Comparison of ENCODE assay signal across 30 mouse cellular contexts in the genomic region with DNA sequence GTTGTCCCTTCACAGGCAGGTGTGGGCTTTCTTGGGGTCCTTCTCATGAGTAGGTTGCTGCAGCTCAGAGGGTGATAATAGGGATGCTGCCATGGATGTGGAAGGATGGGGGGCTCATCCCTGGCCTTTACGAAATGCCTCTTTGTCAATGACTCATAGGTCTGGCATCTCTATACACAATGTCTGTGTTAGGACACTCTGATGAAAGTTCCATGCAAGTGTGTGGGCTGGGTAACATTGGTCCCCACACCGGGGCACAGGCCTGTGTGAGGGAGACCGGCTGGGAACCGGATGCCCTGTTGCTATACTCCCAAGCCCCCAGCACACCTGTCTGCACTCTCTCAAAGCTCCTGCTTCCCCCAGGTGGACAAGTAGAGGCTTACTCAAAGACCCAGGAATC. TPM values are rescaled to one million over a fixed set of nuclear protein-coding genes. Genes with fewer than 3 reads are reported as not detected.
DNase-seq lines count a peak whose midpoint lies in the region; ATAC-seq lines count a peak whose summit lies in the region.
"Had no signal": no experiment of that assay in that cellular context is flagged by ENCODE, and none has a peak within 500 bp of the region (broad histone marks: within the 10 kb centered on the region; RNA-seq: fewer than 3 reads in every experiment).

No protein-coding gene starts in this region.

- no peak for ATAC-seq in hindbrain, embryonic 11.5 days (ENCODE audit: low FRiP score)
- no peak for ATAC-seq in hindbrain, embryonic 16.5 days
- no peak for ATAC-seq in neural tube, embryonic 12.5 days (ENCODE audit: low FRiP score, low read depth)
- no peak for ATAC-seq in hindbrain, embryonic 13.5 days (ENCODE audit: low FRiP score)
- no peak for ATAC-seq in activated CD4-positive, CD25-positive, alpha-beta regulatory T cell, adult 4 months
- ATAC-seq: forebrain, embryonic 15.5 days; inflammation-experienced regulatory T-cells, adult 6 months; midbrain, embryonic 15.5 days; Patski had no signal

- no peak overlapping the region for H3K9ac ChIP-seq in hindbrain, embryonic 11.5 days (ENCODE audit: low read depth, low read length)
- H3K9ac ChIP-seq in hindbrain, embryonic 16.5 days (ENCODE audit: low read depth, low read length): no peak overlapping the region
- no peak overlapping the region for H3K9ac ChIP-seq in neural tube, embryonic 12.5 days
- no peak overlapping the region for H3K9ac ChIP-seq in hindbrain, embryonic 13.5 days
- H3K9ac ChIP-seq: embryonic facial prominence, embryonic 12.5 days; forebrain, embryonic 15.5 days; limb, embryonic 15.5 days; liver, embryonic 14.5 days; lung, embryonic 14.5 days; midbrain, embryonic 15.5 days; stomach, embryonic 15.5 days had no signal

- H3K27ac ChIP-seq in hindbrain, embryonic 11.5 days (ENCODE audit: low read depth, low read length): peak overlapping the region; percentile 65
- H3K27ac ChIP-seq in hindbrain, embryonic 16.5 days (ENCODE audit: low read depth, low read length): no peak overlapping the region
- 0 out of 2 replicates have a peak overlapping the region, but pooled peaks have one; percentile 28 for H3K27ac ChIP-seq in neural tube, embryonic 12.5 days
- peak overlapping the region; percentile 35 for H3K27ac ChIP-seq in hindbrain, embryonic 13.5 days
- H3K27ac ChIP-seq: embryonic facial prominence, embryonic 12.5 days; forebrain, embryonic 15.5 days; limb, embryonic 15.5 days; liver, embryonic 14.5 days; midbrain, embryonic 15.5 days; stomach, embryonic 15.5 days had no signal

- 0 out of 2 replicates have a peak, but pooled peaks cover 2% of the 10 kb centered on the region for H3K27me3 ChIP-seq in hindbrain, embryonic 11.5 days (ENCODE audit: control insufficient read depth, insufficient read depth, low read length)
- H3K27me3 ChIP-seq in hindbrain, embryonic 16.5 days (replicated peaks; ENCODE audit: control insufficient read depth, insufficient read depth, low read length): no peaks in the 10 kb centered on the region
- H3K27me3 ChIP-seq in neural tube, embryonic 12.5 days (replicated peaks): peaks cover 4% of the 10 kb centered on the region; the same call in 1 of the 2 replicates
- peaks cover 11% of the 10 kb centered on the region; the same call in 1 of the 2 replicates for H3K27me3 ChIP-seq in hindbrain, embryonic 13.5 days
- H3K27me3 ChIP-seq: forebrain, embryonic 15.5 days; limb, embryonic 15.5 days; midbrain, embryonic 15.5 days; Patski; stomach, embryonic 15.5 days had no signal

- H3K9me3 ChIP-seq in hindbrain, embryonic 11.5 days (ENCODE audit: control insufficient read depth, low read length): no peaks in the 10 kb centered on the region
- no peaks in the 10 kb centered on the region for H3K9me3 ChIP-seq in hindbrain, embryonic 16.5 days (ENCODE audit: control insufficient read depth, low read length)
- no peaks in the 10 kb centered on the region for H3K9me3 ChIP-seq in neural tube, embryonic 12.5 days
- H3K9me3 ChIP-seq in hindbrain, embryonic 13.5 days: no peaks in the 10 kb centered on the region
- H3K9me3 ChIP-seq: embryonic facial prominence, embryonic 12.5 days; forebrain, embryonic 15.5 days; limb, embryonic 10.5 days; limb, embryonic 15.5 days; megakaryocyte, embryonic 14.5 days; midbrain, embryonic 15.5 days; stomach, embryonic 15.5 days had no signal

- H3K4me2 ChIP-seq in hindbrain, embryonic 11.5 days (replicated peaks; ENCODE audit: low read depth, low read length): no peak overlapping the region
- H3K4me2 ChIP-seq in hindbrain, embryonic 16.5 days (ENCODE audit: low read length): no peak overlapping the region
- no peak overlapping the region for H3K4me2 ChIP-seq in neural tube, embryonic 12.5 days (replicated peaks)
- H3K4me2 ChIP-seq in hindbrain, embryonic 13.5 days: no peak overlapping the region
- H3K4me2 ChIP-seq: embryonic facial prominence, embryonic 12.5 days; forebrain, embryonic 15.5 days; heart, embryonic 11.5 days; limb, embryonic 15.5 days; lung, embryonic 14.5 days; midbrain, embryonic 15.5 days; stomach, embryonic 15.5 days had no signal

- no peak overlapping the region for H3K4me3 ChIP-seq in hindbrain, embryonic 11.5 days (ENCODE audit: low read depth, low read length)
- H3K4me3 ChIP-seq in hindbrain, embryonic 16.5 days (ENCODE audit: low read length): no peak overlapping the region
- no peak overlapping the region for H3K4me3 ChIP-seq in neural tube, embryonic 12.5 days
- no peak overlapping the region for H3K4me3 ChIP-seq in hindbrain, embryonic 13.5 days
- H3K4me3 ChIP-seq: embryonic facial prominence, embryonic 12.5 days; forebrain, embryonic 15.5 days; limb, embryonic 10.5 days; limb, embryonic 15.5 days; megakaryocyte, embryonic 14.5 days; midbrain, embryonic 15.5 days; stomach, embryonic 15.5 days had no signal

- H3K36me3 ChIP-seq in hindbrain, embryonic 11.5 days (ENCODE audit: control insufficient read depth, insufficient read depth, low read length): no peaks in the 10 kb centered on the region
- no peaks in the 10 kb centered on the region for H3K36me3 ChIP-seq in hindbrain, embryonic 16.5 days (ENCODE audit: control insufficient read depth, insufficient read depth, low read length)
- H3K36me3 ChIP-seq in neural tube, embryonic 12.5 days: no peaks in the 10 kb centered on the region
- no peaks in the 10 kb centered on the region for H3K36me3 ChIP-seq in hindbrain, embryonic 13.5 days
- H3K36me3 ChIP-seq: embryonic facial prominence, embryonic 12.5 days; forebrain, embryonic 15.5 days; limb, embryonic 10.5 days; limb, embryonic 15.5 days; midbrain, embryonic 15.5 days; stomach, embryonic 15.5 days had no signal

- no peak for DNase-seq in hindbrain, embryonic 11.5 days (ENCODE audit: low spot score)
- no peak for DNase-seq in neural tube, embryonic 10.5 days (ENCODE audit: extremely low spot score, low spot score)
- DNase-seq in embryo, embryonic 9.5 days (ENCODE audit: extremely low spot score): no peak
- DNase-seq: adrenal gland, postnatal 14 days; cerebellum, adult 11 months; cerebellum, adult 9-10 months; cerebellum, postnatal 36 days; gastrocnemius, postnatal 25 days; heart, adult 11 months; heart, postnatal 4 days; kidney, adult 11 months; kidney, postnatal 25 days; lung, embryonic 14.5 days; lung, postnatal 36 days; right cerebral cortex, postnatal 25 days had no signal

- H3K4me1 ChIP-seq in hindbrain, embryonic 11.5 days (replicated peaks; ENCODE audit: control insufficient read depth, insufficient read depth, low read length): peaks cover 4% of the 10 kb centered on the region
- H3K4me1 ChIP-seq in hindbrain, embryonic 16.5 days (ENCODE audit: control insufficient read depth, insufficient read depth, low read depth, low read length): peaks cover 7% of the 10 kb centered on the region
- peaks cover 31% of the 10 kb centered on the region for H3K4me1 ChIP-seq in neural tube, embryonic 12.5 days
- peaks cover 71% of the 10 kb centered on the region for H3K4me1 ChIP-seq in hindbrain, embryonic 13.5 days (replicated peaks)
- H3K4me1 ChIP-seq: limb, embryonic 15.5 days; stomach, embryonic 15.5 days had no signal

- WGBS in hindbrain, embryonic 11.5 days: 92% methylated on average over 4 of the region's 4 CpGs
- WGBS in hindbrain, embryonic 16.5 days: 83% methylated on average over 4 of the region's 4 CpGs
- WGBS in neural tube, embryonic 12.5 days: 91% methylated on average over 4 of the region's 4 CpGs
- WGBS in hindbrain, embryonic 13.5 days: 96% methylated on average over 4 of the region's 4 CpGs

RNA-seq across cellular contexts. Expression of a gene that starts 48.3 kb away (rescaled TPM):
- 3.2 and 5.0 TPM in 2 replicates for polyA plus RNA-seq in hindbrain, embryonic 11.5 days (2014; fragmentation: Nextera tagmentation; extraction: Ambion mirVana)
- polyA plus RNA-seq in hindbrain, embryonic 16.5 days (2015; fragmentation: Nextera tagmentation; extraction: Ambion mirVana): 8.6 and 12.3 TPM in 2 replicates
- polyA plus RNA-seq in neural tube, embryonic 12.5 days (2016; fragmentation: Nextera tagmentation; extraction: Ambion mirVana): 7.4 and 9.9 TPM in 2 replicates
- polyA plus RNA-seq in hindbrain, embryonic 13.5 days (2015; fragmentation: Nextera tagmentation; extraction: Ambion mirVana): 9.5 and 10.9 TPM in 2 replicates
- not detected for polyA plus RNA-seq in activated CD4-positive, CD25-positive, alpha-beta regulatory T cell, adult 4 months (2017; shearing (Covaris generic))
- polyA plus RNA-seq: inflammation-experienced regulatory T-cells, adult 6 months had no signal
